Mouse (Mus musculus) testis, adult 2 months (tissue): ENCODE data around the gene Becn1.

Experiments
- CTCF ChIP-seq: fragments of 200-500 bp; IDR thresholded peaks from 2 replicates; pipeline ENCODE4 v1.5.1; 2012; ENCODE audit warnings: low read depth, mild to moderate bottlenecking, inconsistent platforms, low read length, moderate library complexity; ENCODE audit not compliant: control insufficient read depth, insufficient read depth, insufficient replicate concordance
- POLR2A ChIP-seq: fragments of 200-500 bp; IDR thresholded peaks from 2 replicates; pipeline ENCODE4 v1.6.1; 2012; ENCODE audit warnings: low read depth, mild to moderate bottlenecking, inconsistent platforms, low read length, moderate library complexity; ENCODE audit not compliant: control insufficient read depth

- TF ChIP-seq CTCF: no peak
- no peak for TF ChIP-seq POLR2A
These were observed 25.2 kb upstream of the Becn1 start for GRCm38 (mm10) chr11:101327311-101327710.
